Mouse (Mus musculus) lung, postnatal 0 days (tissue): Measurements from ENCODE around the gene Lrrk1.

Experiments used
- CTCF ChIP-seq: IDR thresholded peaks from 2 replicates; pipeline ENCODE4 v1.5.1; 2016; ENCODE audit warnings: antibody characterized with exemption, mild to moderate bottlenecking
- EP300 ChIP-seq: IDR thresholded peaks from 2 replicates; pipeline ENCODE4 v1.6.1; 2016; ENCODE audit warnings: antibody characterized with exemption, mild to moderate bottlenecking, control low read depth

DNA sequence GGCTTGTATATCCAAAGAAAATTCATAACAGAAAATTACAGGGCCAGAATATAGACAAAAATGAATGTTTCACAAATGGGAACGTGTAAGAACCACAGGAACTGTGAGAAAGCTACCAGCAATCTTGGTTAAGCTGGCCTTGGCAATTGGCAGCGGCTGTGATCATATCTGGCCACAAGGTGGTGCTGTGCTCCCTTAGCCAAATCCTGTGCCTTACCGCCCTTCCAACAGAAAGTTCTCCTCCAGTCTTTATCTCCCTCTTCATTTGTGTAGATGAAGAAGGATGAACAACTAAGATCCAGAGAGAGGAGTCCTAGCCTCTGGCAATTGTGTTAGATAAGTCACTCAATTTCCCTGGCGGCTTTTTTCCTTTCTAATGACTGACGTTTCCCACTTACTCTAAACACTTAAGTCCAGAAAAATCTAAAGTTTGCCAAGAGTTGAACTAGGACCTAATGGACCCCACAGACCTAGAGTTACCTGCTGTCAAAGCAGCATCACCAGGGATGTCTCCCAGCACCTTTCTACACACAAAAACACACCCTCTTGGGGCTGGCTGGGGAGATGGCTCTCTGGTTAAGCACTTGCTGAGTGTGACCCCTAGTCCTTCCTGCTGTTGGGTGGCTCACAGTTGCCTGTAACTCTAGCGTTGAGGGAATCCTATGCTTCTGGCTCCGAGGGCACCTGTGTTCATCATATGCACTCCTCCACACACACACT, 78.0 kb downstream of the Lrrk1 start:
- TF ChIP-seq CTCF (peak; percentile 98), EP300 (no peak; the same call in 1 of the 2 replicates)
